In genomic region chr6:50192822-50193221, GRCm38 (mm10) we compare ENCODE assay signal across 17 mouse cellular contexts.
"Had no signal": no experiment of that assay in that cellular context is flagged by ENCODE, and none has a peak within 500 bp of the region (broad histone marks: within the 10 kb centered on the region; RNA-seq: fewer than 3 reads in every experiment).

No protein-coding gene starts in this region.

- ATAC-seq: lung, postnatal 0 days; midbrain, embryonic 13.5 days; midbrain, embryonic 15.5 days had no signal

- H3K4me1 ChIP-seq: lung, embryonic 15.5 days; midbrain, embryonic 13.5 days; midbrain, embryonic 15.5 days; neural tube, embryonic 12.5 days; stomach, embryonic 15.5 days had no signal

- H3K9ac ChIP-seq: lung, embryonic 15.5 days; midbrain, embryonic 13.5 days; midbrain, embryonic 15.5 days; neural tube, embryonic 12.5 days; stomach, embryonic 15.5 days had no signal

- H3K4me3 ChIP-seq: lung, embryonic 15.5 days; megakaryocyte, embryonic 14.5 days; midbrain, embryonic 13.5 days; midbrain, embryonic 15.5 days; neural tube, embryonic 12.5 days; stomach, embryonic 15.5 days had no signal

- H3K27ac ChIP-seq: lung, embryonic 15.5 days; macrophage; midbrain, embryonic 13.5 days; midbrain, embryonic 15.5 days; neural tube, embryonic 12.5 days; stomach, embryonic 15.5 days; stomach, postnatal 0 days had no signal

- H3K36me3 ChIP-seq: midbrain, embryonic 15.5 days had no signal

- H3K9me3 ChIP-seq: lung, embryonic 15.5 days; megakaryocyte, embryonic 14.5 days; midbrain, embryonic 13.5 days; midbrain, embryonic 15.5 days; neural tube, embryonic 12.5 days; stomach, embryonic 15.5 days had no signal

- H3K27me3 ChIP-seq: lung, embryonic 15.5 days; megakaryocyte, embryonic 14.5 days; midbrain, embryonic 13.5 days; midbrain, embryonic 15.5 days; neural tube, embryonic 12.5 days; stomach, embryonic 15.5 days had no signal

- DNase-seq: lung, adult 2 months; lung, postnatal 14 days; lung, postnatal 36 days; right cerebral cortex, postnatal 14 days; thymus, adult 2 months; thymus, postnatal 25 days; thymus, postnatal 4 days had no signal

- H3K4me2 ChIP-seq: lung, embryonic 15.5 days; midbrain, embryonic 11.5 days; midbrain, embryonic 13.5 days; midbrain, embryonic 15.5 days; neural tube, embryonic 12.5 days; stomach, embryonic 15.5 days had no signal
